8 mouse cellular contexts compared by ENCODE assay signal in genomic region chr7:127707957-127708206, GRCm38 (mm10). TPM values are rescaled to one million over a fixed set of nuclear protein-coding genes. Genes with fewer than 3 reads are reported as not detected.
A peak's percentile ranks its signal among the peaks of the same experiment; 100 is the strongest.
DNase-seq lines count a peak whose midpoint lies in the region; ATAC-seq and TF ChIP-seq lines count a peak whose summit lies in the region.

No protein-coding gene starts in this region.

- peak overlapping the region; percentile 84 for H3K27ac ChIP-seq in testis, adult 2 months (ENCODE audit: control insufficient read depth, insufficient read depth, low read depth, low read length)
- H3K27ac ChIP-seq in forebrain, embryonic 12.5 days = peak overlapping the region; percentile 97
- H3K27ac ChIP-seq in limb, embryonic 15.5 days = peak overlapping the region; percentile 99
- peak overlapping the region; percentile 99 for H3K27ac ChIP-seq in stomach, embryonic 14.5 days (ENCODE audit: low read length)

- H3K36me3 ChIP-seq in testis, adult 2 months (ENCODE audit: control insufficient read depth, insufficient read depth, low read length) = no peaks in the 10 kb centered on the region; the same call in 1 of the 2 replicates
- peaks cover 34% of the 10 kb centered on the region for H3K36me3 ChIP-seq in forebrain, embryonic 12.5 days (replicated peaks)
- H3K36me3 ChIP-seq in limb, embryonic 15.5 days = peaks cover 41% of the 10 kb centered on the region
- H3K36me3 ChIP-seq in stomach, embryonic 14.5 days (ENCODE audit: control insufficient read depth, insufficient read depth, low read length) = peaks cover 23% of the 10 kb centered on the region

- H3K9ac ChIP-seq in forebrain, embryonic 12.5 days = peak overlapping the region; percentile 89
- peak overlapping the region; percentile 83 for H3K9ac ChIP-seq in limb, embryonic 15.5 days
- peak overlapping the region; percentile 81 for H3K9ac ChIP-seq in stomach, embryonic 14.5 days (replicated peaks; ENCODE audit: low read depth, low read length)

- DNase-seq in testis, postnatal 14 days (ENCODE audit: low spot score) = no peak
- DNase-seq in left cerebral cortex, adult 9 months (ENCODE audit: low spot score in 2 of 2) = no peak
- no peak for DNase-seq in left cerebral cortex, postnatal 14 days (ENCODE audit: low spot score in 2 of 2)
- DNase-seq in gastrocnemius, postnatal 10 days = no peak

- H3K4me1 ChIP-seq in testis, adult 2 months (ENCODE audit: control insufficient read depth, insufficient read depth, low read length) = peaks cover 21% of the 10 kb centered on the region
- peaks cover 35% of the 10 kb centered on the region for H3K4me1 ChIP-seq in forebrain, embryonic 12.5 days
- H3K4me1 ChIP-seq in limb, embryonic 15.5 days = peaks cover 49% of the 10 kb centered on the region
- H3K4me1 ChIP-seq in stomach, embryonic 14.5 days (ENCODE audit: control insufficient read depth, insufficient read depth, low read length) = peaks cover 24% of the 10 kb centered on the region

- ATAC-seq in forebrain, embryonic 12.5 days (ENCODE audit: low FRiP score) = peak; percentile 19
- no peak for ATAC-seq in limb, embryonic 15.5 days (ENCODE audit: insufficient number of reproducible peaks, low FRiP score, low TSS enrichment, low read depth)
- ATAC-seq in stomach, embryonic 14.5 days (ENCODE audit: insufficient number of reproducible peaks, insufficient read depth, low FRiP score, low read depth) = no peak

- TF ChIP-seq CTCF in testis, adult 2 months (IDR thresholded peaks at IDR 0.05; ENCODE audit: control insufficient read depth, insufficient read depth, insufficient replicate concordance, low read depth, low read length) = no peak

- H3K27me3 ChIP-seq in testis, adult 2 months (ENCODE audit: control insufficient read depth, insufficient read depth, low read length) = no peaks in the 10 kb centered on the region
- H3K27me3 ChIP-seq in forebrain, embryonic 12.5 days = no peaks in the 10 kb centered on the region
- no peaks in the 10 kb centered on the region for H3K27me3 ChIP-seq in limb, embryonic 15.5 days
- no peaks in the 10 kb centered on the region for H3K27me3 ChIP-seq in stomach, embryonic 14.5 days (ENCODE audit: control insufficient read depth, insufficient read depth, low read length)

- TF ChIP-seq POLR2A in testis, adult 2 months (IDR thresholded peaks at IDR 0.05; ENCODE audit: control insufficient read depth, low read depth, low read length) = no peak

- no peaks in the 10 kb centered on the region for H3K9me3 ChIP-seq in forebrain, embryonic 12.5 days
- no peaks in the 10 kb centered on the region for H3K9me3 ChIP-seq in limb, embryonic 15.5 days
- no peaks in the 10 kb centered on the region for H3K9me3 ChIP-seq in stomach, embryonic 14.5 days (ENCODE audit: control insufficient read depth, low read depth, low read length)

- H3K4me3 ChIP-seq in testis, adult 2 months (ENCODE audit: control insufficient read depth, low read depth, low read length) = peak overlapping the region; percentile 92
- peak overlapping the region; percentile 81 for H3K4me3 ChIP-seq in forebrain, embryonic 12.5 days (replicated peaks)
- H3K4me3 ChIP-seq in limb, embryonic 15.5 days = peak overlapping the region; percentile 80
- peak overlapping the region; percentile 71 for H3K4me3 ChIP-seq in stomach, embryonic 14.5 days (ENCODE audit: low read depth, low read length)

- intact Hi-C loops in left cerebral cortex, postnatal 14 days (cut with DNase I) = loop anchor here (2.0 kb wide), 1 partner anchor 33 kb away; no protein-coding TSS in a partner anchor

- H3K4me2 ChIP-seq in forebrain, embryonic 12.5 days = peak overlapping the region; percentile 67
- peak overlapping the region; percentile 82 for H3K4me2 ChIP-seq in limb, embryonic 15.5 days
- H3K4me2 ChIP-seq in stomach, embryonic 14.5 days (replicated peaks; ENCODE audit: low read depth, low read length) = peak overlapping the region; percentile 74

- 2% methylated on average over 5 of the region's 5 CpGs for WGBS in forebrain, embryonic 12.5 days
- WGBS in limb, embryonic 15.5 days = 0% methylated on average over 5 of the region's 5 CpGs
- WGBS in stomach, embryonic 14.5 days = 2% methylated on average over 5 of the region's 5 CpGs

RNA-seq across cellular contexts. Expression of gene Bcl7c, which starts 0.9 kb away (rescaled TPM):
- polyA plus RNA-seq in testis, adult 2 months (2012; rRNA removed) = 69.0 and 79.6 TPM in 2 replicates
- polyA plus RNA-seq in forebrain, embryonic 12.5 days (2016; fragmentation: Nextera tagmentation; extraction: Ambion mirVana) = 57.4 and 72.6 TPM in 2 replicates
- 81.1 and 90.5 TPM in 2 replicates for polyA plus RNA-seq in limb, embryonic 15.5 days (2015; fragmentation: Nextera tagmentation; extraction: Ambion mirVana)
- 57.8 and 65.2 TPM in 2 replicates for polyA plus RNA-seq in stomach, embryonic 14.5 days (2014; fragmentation: Nextera tagmentation; extraction: Ambion mirVana)
- total RNA-seq in left cerebral cortex, postnatal 14 days (2021) = 10 to 100 TPM; 37.8 to 45.7 TPM
- total RNA-seq in gastrocnemius, postnatal 10 days (2021) = 10 to 100 TPM; 93.2 to 97.1 TPM

RNA-seq across cellular contexts. Expression of gene Ctf1, which starts 4.7 kb away (rescaled TPM):
- polyA plus RNA-seq in testis, adult 2 months (2012; rRNA removed) = 4.7 and 5.1 TPM in 2 replicates
- 6.7 and 8.3 TPM in 2 replicates for polyA plus RNA-seq in forebrain, embryonic 12.5 days (2016; fragmentation: Nextera tagmentation; extraction: Ambion mirVana)
- polyA plus RNA-seq in limb, embryonic 15.5 days (2015; fragmentation: Nextera tagmentation; extraction: Ambion mirVana) = 25.3 and 28.7 TPM in 2 replicates
- polyA plus RNA-seq in stomach, embryonic 14.5 days (2014; fragmentation: Nextera tagmentation; extraction: Ambion mirVana) = 20.1 and 22.1 TPM in 2 replicates
- total RNA-seq in left cerebral cortex, postnatal 14 days (2021) = 1 to 10 TPM; 2.3 to 2.7 TPM
- total RNA-seq in gastrocnemius, postnatal 10 days (2021) = 10 to 100 TPM in 1 of 2 experiments, 1 to 10 TPM in 1; 9.1 to 12.7 TPM

RNA-seq across cellular contexts. Expression of gene Ctf2, which starts 24.1 kb away (rescaled TPM):
- polyA plus RNA-seq in testis, adult 2 months (2012; rRNA removed) = 0.07 TPM in 1 of 2 replicates, not detected in the other
- 0.40 and 0.42 TPM in 2 replicates for polyA plus RNA-seq in forebrain, embryonic 12.5 days (2016; fragmentation: Nextera tagmentation; extraction: Ambion mirVana)
- 0.19 and 0.44 TPM in 2 replicates for polyA plus RNA-seq in limb, embryonic 15.5 days (2015; fragmentation: Nextera tagmentation; extraction: Ambion mirVana)
- 0.32 and 0.66 TPM in 2 replicates for polyA plus RNA-seq in stomach, embryonic 14.5 days (2014; fragmentation: Nextera tagmentation; extraction: Ambion mirVana)
- total RNA-seq in left cerebral cortex, postnatal 14 days (2021) = not detected
- not detected for total RNA-seq in gastrocnemius, postnatal 10 days (2021)

RNA-seq across cellular contexts. Expression of gene Fbxl19, which starts 36.5 kb away (rescaled TPM):
- 36.9 and 37.2 TPM in 2 replicates for polyA plus RNA-seq in testis, adult 2 months (2012; rRNA removed)
- 9.0 and 10.3 TPM in 2 replicates for polyA plus RNA-seq in forebrain, embryonic 12.5 days (2016; fragmentation: Nextera tagmentation; extraction: Ambion mirVana)
- 4.3 and 4.4 TPM in 2 replicates for polyA plus RNA-seq in limb, embryonic 15.5 days (2015; fragmentation: Nextera tagmentation; extraction: Ambion mirVana)
- 3.9 and 6.2 TPM in 2 replicates for polyA plus RNA-seq in stomach, embryonic 14.5 days (2014; fragmentation: Nextera tagmentation; extraction: Ambion mirVana)
- total RNA-seq in left cerebral cortex, postnatal 14 days (2021) = 10 to 100 TPM; 89.1 to 89.8 TPM
- total RNA-seq in gastrocnemius, postnatal 10 days (2021) = 1 to 10 TPM; 2.9 to 6.0 TPM
